Mouse (Mus musculus): ENCODE results near the gene Col2a1. TPM values are rescaled to one million over a fixed set of nuclear protein-coding genes. Genes with fewer than 3 reads are reported as not detected.

Col2a1 gene
- polyA plus RNA-seq, 1 experiment = 2.2 TPM

GRCm38 (mm10) chr15:97945656-97946315 lies 58.7 kb downstream of the Col2a1 start:
- Histone ChIP-seq H3K27ac (ENCODE audit: insufficient read depth, low read length) (no peak overlapping the region), H3K27me3 (ENCODE audit: control insufficient read depth, insufficient read depth, low read length) (no peaks in the 10 kb centered on the region), H3K4me3 (replicated peaks; ENCODE audit: insufficient read depth, low read depth, low read length) (no peak overlapping the region), H3K4me1 (ENCODE audit: control insufficient read depth, insufficient read depth, low read length) (no peaks in the 10 kb centered on the region)
- no peak for DNase-seq
- no peak for TF ChIP-seq CTCF (IDR thresholded peaks at IDR 0.05; ENCODE audit: borderline replicate concordance, insufficient read depth, low read depth, low read length)
- WGBS = 75% methylated on average over 11 of the region's 11 CpGs

- no peak for TF ChIP-seq CTCF (IDR thresholded peaks at IDR 0.05; ENCODE audit: borderline replicate concordance, insufficient read depth, low read depth, low read length)
- no peak for TF ChIP-seq POLR2A (IDR thresholded peaks at IDR 0.05; ENCODE audit: borderline replicate concordance, insufficient read depth, low read length)
- no peak for DNase-seq
- Histone ChIP-seq H3K27ac (ENCODE audit: insufficient read depth, low read length) (no peak overlapping the region), H3K4me3 (replicated peaks; ENCODE audit: insufficient read depth, low read depth, low read length) (no peak overlapping the region), H3K4me1 (ENCODE audit: control insufficient read depth, insufficient read depth, low read length) (no peaks in the 10 kb centered on the region), H3K27me3 (ENCODE audit: control insufficient read depth, insufficient read depth, low read length) (no peaks in the 10 kb centered on the region)
- 80% methylated on average over 11 of the region's 11 CpGs for WGBS
Observed at GRCm38 (mm10) chr15:97944919-97945574, 59.4 kb downstream of the Col2a1 start.

- Histone ChIP-seq H3K27ac (ENCODE audit: insufficient read depth, low read length) (no peak overlapping the region), H3K4me1 (ENCODE audit: control insufficient read depth, insufficient read depth, low read length) (no peaks in the 10 kb centered on the region), H3K4me3 (replicated peaks; ENCODE audit: insufficient read depth, low read depth, low read length) (no peak overlapping the region), H3K27me3 (ENCODE audit: control insufficient read depth, insufficient read depth, low read length) (no peaks in the 10 kb centered on the region)
- 86% methylated on average over 8 of the region's 8 CpGs for WGBS
- TF ChIP-seq CTCF (IDR thresholded peaks at IDR 0.05; ENCODE audit: borderline replicate concordance, insufficient read depth, low read depth, low read length) = no peak
- TF ChIP-seq POLR2A (IDR thresholded peaks at IDR 0.05; ENCODE audit: borderline replicate concordance, insufficient read depth, low read length) = no peak
- DNase-seq = no peak
Observed at GRCm38 (mm10) chr15:97943356-97943755, 61.1 kb downstream of the Col2a1 start.

- no peak for TF ChIP-seq CTCF (IDR thresholded peaks at IDR 0.05; ENCODE audit: borderline replicate concordance, insufficient read depth, low read depth, low read length)
- no peak for TF ChIP-seq POLR2A (IDR thresholded peaks at IDR 0.05; ENCODE audit: borderline replicate concordance, insufficient read depth, low read length)
- no peaks in the 10 kb centered on the region for H3K27me3 ChIP-seq (ENCODE audit: control insufficient read depth, insufficient read depth, low read length)
- H3K27ac ChIP-seq (ENCODE audit: insufficient read depth, low read length) = no peak overlapping the region
- 81% methylated on average over 8 of the region's 8 CpGs for WGBS
- H3K4me1 ChIP-seq (ENCODE audit: control insufficient read depth, insufficient read depth, low read length) = no peaks in the 10 kb centered on the region
- no peak for DNase-seq
- no peak overlapping the region for H3K4me3 ChIP-seq (replicated peaks; ENCODE audit: insufficient read depth, low read depth, low read length)
Observed at GRCm38 (mm10) chr15:97942538-97942937, 62.0 kb downstream of the Col2a1 start.

GRCm38 (mm10) chr15:97941306-97941705 lies 63.2 kb downstream of the Col2a1 start:
- H3K27ac ChIP-seq (ENCODE audit: insufficient read depth, low read length) = no peak overlapping the region
- TF ChIP-seq CTCF (IDR thresholded peaks at IDR 0.05; ENCODE audit: borderline replicate concordance, insufficient read depth, low read depth, low read length) = no peak
- TF ChIP-seq POLR2A (IDR thresholded peaks at IDR 0.05; ENCODE audit: borderline replicate concordance, insufficient read depth, low read length) = no peak
- no peaks in the 10 kb centered on the region for H3K4me1 ChIP-seq (ENCODE audit: control insufficient read depth, insufficient read depth, low read length)
- DNase-seq = no peak
- WGBS = 92% methylated on average over 2 of the region's 2 CpGs
- no peak overlapping the region for H3K4me3 ChIP-seq (replicated peaks; ENCODE audit: insufficient read depth, low read depth, low read length)
- no peaks in the 10 kb centered on the region for H3K27me3 ChIP-seq (ENCODE audit: control insufficient read depth, insufficient read depth, low read length)

GRCm38 (mm10) chr15:97940088-97940487 lies 64.4 kb downstream of the Col2a1 start:
- Histone ChIP-seq H3K27me3 (ENCODE audit: control insufficient read depth, insufficient read depth, low read length) (no peaks in the 10 kb centered on the region), H3K27ac (ENCODE audit: insufficient read depth, low read length) (no peak overlapping the region), H3K4me3 (replicated peaks; ENCODE audit: insufficient read depth, low read depth, low read length) (no peak overlapping the region), H3K4me1 (ENCODE audit: control insufficient read depth, insufficient read depth, low read length) (no peaks in the 10 kb centered on the region)
- TF ChIP-seq CTCF (IDR thresholded peaks at IDR 0.05; ENCODE audit: borderline replicate concordance, insufficient read depth, low read depth, low read length) (no peak), POLR2A (IDR thresholded peaks at IDR 0.05; ENCODE audit: borderline replicate concordance, insufficient read depth, low read length) (no peak)
- DNase-seq = no peak
- WGBS = 94% methylated on average over 2 of the region's 2 CpGs

GRCm38 (mm10) chr15:97938580-97938979 lies 65.9 kb downstream of the Col2a1 start:
- Histone ChIP-seq H3K4me3 (replicated peaks; ENCODE audit: insufficient read depth, low read depth, low read length) (no peak overlapping the region), H3K27me3 (ENCODE audit: control insufficient read depth, insufficient read depth, low read length) (no peaks in the 10 kb centered on the region), H3K4me1 (ENCODE audit: control insufficient read depth, insufficient read depth, low read length) (no peaks in the 10 kb centered on the region), H3K27ac (ENCODE audit: insufficient read depth, low read length) (no peak overlapping the region)
- TF ChIP-seq CTCF (IDR thresholded peaks at IDR 0.05; ENCODE audit: borderline replicate concordance, insufficient read depth, low read depth, low read length) (no peak), POLR2A (IDR thresholded peaks at IDR 0.05; ENCODE audit: borderline replicate concordance, insufficient read depth, low read length) (no peak)
- 7% methylated on average over 6 of the region's 6 CpGs for WGBS
- no peak for DNase-seq

- Histone ChIP-seq H3K27ac (ENCODE audit: insufficient read depth, low read length) (no peak overlapping the region), H3K27me3 (ENCODE audit: control insufficient read depth, insufficient read depth, low read length) (no peaks in the 10 kb centered on the region), H3K4me3 (replicated peaks; ENCODE audit: insufficient read depth, low read depth, low read length) (no peak overlapping the region), H3K4me1 (ENCODE audit: control insufficient read depth, insufficient read depth, low read length) (no peaks in the 10 kb centered on the region)
- TF ChIP-seq POLR2A (IDR thresholded peaks at IDR 0.05; ENCODE audit: borderline replicate concordance, insufficient read depth, low read length) (no peak), CTCF (IDR thresholded peaks at IDR 0.05; ENCODE audit: borderline replicate concordance, insufficient read depth, low read depth, low read length) (no peak)
- WGBS = 87% methylated on average over 12 of the region's 12 CpGs
- no peak for DNase-seq
Observed at GRCm38 (mm10) chr15:97932441-97932840, 72.1 kb downstream of the Col2a1 start.

Data from cerebellum, adult 2 months (tissue).